Mouse (Mus musculus) kidney, adult 2 months (tissue): Measurements from ENCODE around the gene Cebpb.

Source experiments
- CTCF ChIP-seq: fragments of 200-500 bp; conservative IDR thresholded peaks from 2 replicates; pipeline ENCODE4 v1.5.1; 2011; ENCODE audit warnings: low read depth, mild to moderate bottlenecking, control low read depth, low read length, moderate library complexity, mixed read lengths; ENCODE audit not compliant: insufficient read depth, insufficient read length
- POLR2A ChIP-seq: fragments of 200-500 bp; IDR thresholded peaks from one replicate; pipeline ENCODE4 v1.6.1; 2011; ENCODE audit warnings: low read depth, low read length, control low read depth

DNA sequence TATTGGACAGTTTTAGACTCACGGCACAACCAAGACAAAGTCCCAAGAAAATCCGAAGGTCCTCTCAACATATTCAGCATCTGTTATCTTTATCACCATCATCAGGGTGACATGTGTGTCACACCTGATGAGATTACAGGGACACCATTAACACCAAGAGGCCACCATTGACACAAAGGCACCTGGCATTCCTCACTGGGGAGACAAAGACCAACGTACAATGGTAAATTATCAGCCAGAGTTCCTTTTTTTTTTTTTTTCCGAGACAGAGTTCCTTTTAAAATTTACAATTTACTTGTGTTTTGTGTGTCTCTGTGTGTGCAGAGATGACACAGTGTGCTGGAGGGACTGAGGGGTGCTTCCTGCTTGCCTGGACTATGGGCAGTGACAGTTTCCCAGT is 19.3 kb upstream of the Cebpb start:
- TF ChIP-seq CTCF (no peak), POLR2A (no peak)
